Mouse (Mus musculus) intestine, embryonic 16.5 days (tissue): Measurements from ENCODE around the gene Tor3a. TPM values are rescaled to one million over a fixed set of nuclear protein-coding genes. Genes with fewer than 3 reads are reported as not detected.
A peak's percentile ranks its signal among the peaks of the same experiment; 100 is the strongest.
"Not testable (repeated sequence)": the region's sequence is repeated elsewhere in the genome, so short reads cannot be mapped to it uniquely, and the experiment has no call there.

Experiments
- ATAC-seq: fragments of 200-750 bp; cut with Nextera tagmentation; 2 replicates; pipeline ENCODE4 v1.8.0; 2017; ENCODE audit warnings: moderate TSS enrichment, moderate library complexity
- H3K27ac ChIP-seq: fragments of 300-500 bp; sonication (generic); 2 replicates; pipeline ENCODE4 v1.5.1; 2014; ENCODE audit warnings: mild to moderate bottlenecking, low read length
- H3K27me3 ChIP-seq: fragments of 300-500 bp; sonication (generic); replicated peaks from 2 replicates; pipeline ENCODE4 v1.6.1; 2014; ENCODE audit warnings: low read length, control low read depth, mixed read lengths; ENCODE audit not compliant: control insufficient read depth, insufficient read depth
- H3K36me3 ChIP-seq: fragments of 300-500 bp; sonication (generic); 2 replicates; pipeline ENCODE4 v1.6.1; 2014; ENCODE audit warnings: low read length, control low read depth; ENCODE audit not compliant: control insufficient read depth, insufficient read depth
- H3K4me1 ChIP-seq: fragments of 300-500 bp; sonication (generic); 2 replicates; pipeline ENCODE4 v1.6.1; 2014; ENCODE audit warnings: low read length, control low read depth, mixed read lengths; ENCODE audit not compliant: control insufficient read depth, insufficient read depth
- H3K4me2 ChIP-seq: fragments of 300-500 bp; sonication (generic); 2 replicates; pipeline ENCODE4 v1.6.1; 2014; ENCODE audit warnings: low read depth, low read length, control low read depth
- H3K4me3 ChIP-seq: fragments of 300-500 bp; sonication (generic); 2 replicates; pipeline ENCODE4 v1.5.1; 2014; ENCODE audit warnings: mild to moderate bottlenecking, low read length
- H3K9ac ChIP-seq: fragments of 300-500 bp; sonication (generic); 2 replicates; pipeline ENCODE4 v1.6.1; 2014; ENCODE audit warnings: low read depth, low read length
- H3K9me3 ChIP-seq: fragments of 300-500 bp; sonication (generic); 2 replicates; pipeline ENCODE4 v1.6.1; 2016; ENCODE audit warnings: low read length, control low read depth; ENCODE audit not compliant: control insufficient read depth
- WGBS: fragments of 180-500 bp; shearing (Covaris S2); extraction: QIAGEN DNeasy Blood & Tissue Kit; methylation state at CpG from one replicate; pipeline ENCODE4 v1.1.7; 2014; 5-methylcytosine and 5-hydroxymethylcytosine counted together
- polyA plus RNA-seq: library from polyadenylated mRNA; unstranded; fragments of >200 nt; fragmentation: Nextera tagmentation; extraction: Ambion mirVana; gene quantifications from 2 replicates; pipeline ENCODE4 v1.2.1, GENCODE M21; 2015

Tor3a gene
- polyA plus RNA-seq, 1 experiment from 2014 or later: 6.8 TPM

GRCm38 (mm10) chr1:156673476-156674194, 521 bp downstream of the Tor3a start:
- H3K9ac ChIP-seq: peak overlapping the region; percentile 78
- H3K9me3 ChIP-seq: no peaks in the 10 kb centered on the region
- peaks cover 6% of the 10 kb centered on the region for H3K4me1 ChIP-seq
- 3% methylated on average over 29 of the region's 29 CpGs for WGBS
- no peaks in the 10 kb centered on the region for H3K27me3 ChIP-seq
- peak overlapping the region; percentile 72 for H3K4me3 ChIP-seq
- no peaks in the 10 kb centered on the region for H3K36me3 ChIP-seq
- H3K4me2 ChIP-seq: peak overlapping the region; percentile 97
- no peak overlapping the region for H3K27ac ChIP-seq
- peak; percentile 60 for ATAC-seq

GRCm38 (mm10) chr1:156672720-156673475, 1.3 kb downstream of the Tor3a start:
- 24% methylated on average over 14 of the region's 14 CpGs for WGBS
- no peaks in the 10 kb centered on the region for H3K9me3 ChIP-seq
- H3K27me3 ChIP-seq: no peaks in the 10 kb centered on the region
- peak overlapping the region; percentile 97 for H3K4me2 ChIP-seq
- H3K4me3 ChIP-seq: peak overlapping the region; percentile 72
- H3K4me1 ChIP-seq: peaks cover 9% of the 10 kb centered on the region
- peak overlapping the region; percentile 78 for H3K9ac ChIP-seq
- no peak for ATAC-seq
- H3K36me3 ChIP-seq: no peaks in the 10 kb centered on the region
- no peak overlapping the region for H3K27ac ChIP-seq

- Histone ChIP-seq H3K4me1 (peaks cover 14% of the 10 kb centered on the region), H3K9me3 (no peaks in the 10 kb centered on the region), H3K4me3 (no peak overlapping the region), H3K9ac (no peak overlapping the region), H3K27me3 (no peaks in the 10 kb centered on the region), H3K4me2 (no peak overlapping the region), H3K27ac (no peak overlapping the region), H3K36me3 (no peaks in the 10 kb centered on the region)
- no peak for ATAC-seq
- 94% methylated on average over 3 of the region's 3 CpGs for WGBS
Measured at GRCm38 (mm10) chr1:156671921-156672320, 2.2 kb downstream of the Tor3a start.

GRCm38 (mm10) chr1:156669208-156669983, 4.8 kb downstream of the Tor3a start:
- 40% methylated on average over 11 of the region's 11 CpGs for WGBS
- no peak for ATAC-seq

GRCm38 (mm10) chr1:156668602-156669001, 5.6 kb downstream of the Tor3a start:
- no peaks in the 10 kb centered on the region for H3K36me3 ChIP-seq
- ATAC-seq: no peak
- WGBS: 37% methylated on average over 5 of the region's 5 CpGs
- no peaks in the 10 kb centered on the region for H3K27me3 ChIP-seq
- peaks cover 13% of the 10 kb centered on the region for H3K4me1 ChIP-seq
- H3K4me2 ChIP-seq: no peak overlapping the region
- no peak overlapping the region for H3K9ac ChIP-seq
- no peak overlapping the region for H3K4me3 ChIP-seq
- no peaks in the 10 kb centered on the region for H3K9me3 ChIP-seq
- no peak overlapping the region for H3K27ac ChIP-seq

More at GRCm38 (mm10) chr1:156669208-156669983, 4.8 kb downstream of the Tor3a start:
- Histone ChIP-seq H3K4me1 (peaks cover 15% of the 10 kb centered on the region), H3K9me3 (no peaks in the 10 kb centered on the region), H3K4me2 (no peak overlapping the region), H3K27ac (no peak overlapping the region), H3K27me3 (no peaks in the 10 kb centered on the region), H3K36me3 (no peaks in the 10 kb centered on the region), H3K4me3 (no peak overlapping the region), H3K9ac (no peak overlapping the region)

GRCm38 (mm10) chr1:156667141-156667926, 6.8 kb downstream of the Tor3a start:
- Histone ChIP-seq H3K4me3 (no peak overlapping the region), H3K9ac (no peak overlapping the region), H3K9me3 (no peaks in the 10 kb centered on the region), H3K27ac (no peak overlapping the region; the same call in 1 of the 2 replicates), H3K4me1 (peaks cover 13% of the 10 kb centered on the region), H3K27me3 (no peaks in the 10 kb centered on the region), H3K4me2 (no peak overlapping the region), H3K36me3 (no peaks in the 10 kb centered on the region)
- WGBS: 77% methylated on average over 23 of the region's 23 CpGs
- peak; percentile 97 for ATAC-seq

- 88% methylated on average over 8 of the region's 8 CpGs for WGBS
- Histone ChIP-seq H3K9me3 (no peaks in the 10 kb centered on the region), H3K36me3 (no peaks in the 10 kb centered on the region), H3K9ac (no peak overlapping the region), H3K27ac (no peak overlapping the region), H3K4me2 (no peak overlapping the region), H3K4me1 (peaks cover 13% of the 10 kb centered on the region), H3K27me3 (no peaks in the 10 kb centered on the region), H3K4me3 (no peak overlapping the region)
- no peak for ATAC-seq
Measured at GRCm38 (mm10) chr1:156665777-156666176, 8.4 kb downstream of the Tor3a start.

GRCm38 (mm10) chr1:156660660-156661236, 13.4 kb downstream of the Tor3a start:
- not testable (repeated sequence) for H3K9me3 ChIP-seq, H3K9ac ChIP-seq, H3K36me3 ChIP-seq, H3K4me1 ChIP-seq, H3K4me3 ChIP-seq, H3K27ac ChIP-seq, H3K27me3 ChIP-seq, ATAC-seq
- 0 out of 2 replicates have a peak overlapping the region, but pooled peaks have one; percentile 6 for H3K4me2 ChIP-seq
- 68% methylated on average over 16 of the region's 21 CpGs for WGBS
